Mouse (Mus musculus) spleen, adult 2 months (tissue): ENCODE measurements around the gene Nek5.

Source experiments
- CTCF ChIP-seq: fragments of 200-500 bp; IDR thresholded peaks from 2 replicates; pipeline ENCODE4 v1.5.1; 2011; ENCODE audit warnings: mild to moderate bottlenecking, inconsistent platforms; ENCODE audit not compliant: insufficient read depth, insufficient read length, insufficient replicate concordance; ENCODE audit errors: extremely low read depth
- POLR2A ChIP-seq: fragments of 200-500 bp; IDR thresholded peaks from 2 replicates; pipeline ENCODE4 v1.6.1; 2011; ENCODE audit warnings: low read depth, low read length, inconsistent platforms

DNA sequence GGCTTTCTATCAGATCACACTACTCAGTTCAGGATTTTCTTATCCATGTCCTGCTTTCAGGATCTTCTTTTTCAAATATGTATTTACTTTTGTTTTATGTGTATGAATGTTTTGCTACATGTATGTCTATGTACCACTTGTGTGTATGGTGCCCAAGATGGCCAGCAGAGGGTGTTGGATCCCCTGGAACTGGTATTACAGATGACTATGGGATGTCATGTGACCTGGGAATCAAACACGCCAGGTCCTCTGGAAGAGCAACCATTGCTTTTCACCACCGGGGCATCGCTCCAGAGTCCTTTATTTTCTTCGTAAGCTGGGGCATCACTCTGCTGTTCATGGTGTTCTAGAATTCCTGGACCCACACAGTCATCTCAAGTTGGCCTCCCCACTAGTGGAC lies 35.6 kb downstream of the Nek5 start:
- TF ChIP-seq CTCF (no peak), POLR2A (no peak)
